Mouse (Mus musculus) CH12.LX (cell line): ENCODE data around the gene Lamp1. TPM values are rescaled to one million over a fixed set of nuclear protein-coding genes. Genes with fewer than 3 reads are reported as not detected.

Experiments used
- DNase-seq: peaks from one replicate; pipeline ENCODE4 v3.0.0-alpha.2; 2013; ENCODE audit errors: extremely low read depth
- H3K27ac ChIP-seq: 2 replicates; pipeline ENCODE4 v1.5.1; 2012; ENCODE audit warnings: low read depth, mild to moderate bottlenecking, control low read depth, moderate library complexity; ENCODE audit not compliant: insufficient read depth
- H3K27me3 ChIP-seq: replicated peaks from 2 replicates; pipeline ENCODE3; 2012; ENCODE audit warnings: inconsistent platforms
- H3K36me3 ChIP-seq, 2 experiments: replicated peaks in 1 of 2; 2 replicates each; pipeline versions ENCODE3 to v1.6.1; 2012; ENCODE audit warnings: inconsistent platforms in 1 of 2, low read length in 1 of 2, mild to moderate bottlenecking in 1 of 2, mixed read lengths in 1 of 2, moderate library complexity in 1 of 2; ENCODE audit not compliant: control insufficient read depth in 1 of 2, insufficient read depth in 1 of 2
- H3K4me1 ChIP-seq, 2 experiments: 2 replicates each; pipeline ENCODE4 v1.6.1; 2012; ENCODE audit warnings: inconsistent platforms in 1 of 2, moderate library complexity in 1 of 2; ENCODE audit not compliant: insufficient read depth in 2 of 2, control insufficient read depth in 1 of 2
- H3K4me2 ChIP-seq: 2 replicates; pipeline ENCODE4 v1.6.1; 2012; ENCODE audit warnings: low read depth, mild to moderate bottlenecking, control low read depth; ENCODE audit not compliant: poor library complexity, insufficient read depth, severe bottlenecking
- H3K4me3 ChIP-seq, 3 experiments: fragments of 150-350 bp in 1 of 3; sonication (generic) in 1 of 3; replicated peaks in 1 of 3; 2 replicates each; pipeline versions ENCODE3 to v1.5.1; 2011 to 2012; ENCODE audit warnings: low read depth in 2 of 3, low read length in 2 of 3, mild to moderate bottlenecking in 2 of 3, moderate library complexity in 2 of 3, control low read depth in 1 of 3, improper control_type of control experiment in 1 of 3, inconsistent platforms in 1 of 3, mixed read lengths in 1 of 3; ENCODE audit not compliant: poor library complexity in 1 of 3
- H3K79me2 ChIP-seq: replicated peaks from 2 replicates; pipeline ENCODE4 v1.6.1; 2012; ENCODE audit warnings: mild to moderate bottlenecking, moderate library complexity; ENCODE audit not compliant: control insufficient read depth, poor library complexity, insufficient read depth, severe bottlenecking; ENCODE audit errors: extremely low read depth
- H3K9ac ChIP-seq: 2 replicates; pipeline ENCODE4 v1.6.1; 2012; ENCODE audit warnings: low read depth, mild to moderate bottlenecking, control low read depth, moderate library complexity; ENCODE audit not compliant: insufficient read depth
- H3K9me3 ChIP-seq: replicated peaks from 2 replicates; pipeline ENCODE3; 2012; ENCODE audit warnings: low read length, inconsistent platforms, mixed read lengths
- BHLHE40 ChIP-seq: IDR thresholded peaks from 2 replicates; pipeline ENCODE4 v1.6.1; 2011; ENCODE audit warnings: mild to moderate bottlenecking, low read depth, low read length, improper control_type of control experiment
- CHD1 ChIP-seq: IDR thresholded peaks from 2 replicates; pipeline ENCODE4 v1.6.1; 2012; ENCODE audit warnings: low read depth, low read length, improper control_type of control experiment, inconsistent platforms
- CTCF ChIP-seq, 2 experiments: IDR thresholded peaks in 1 of 2; conservative IDR thresholded peaks in 1 of 2; 2 replicates each; pipeline ENCODE4 v1.5.1; 2011 to 2012; ENCODE audit warnings: low read depth in 2 of 2, low read length in 2 of 2, improper control_type of control experiment in 1 of 2, inconsistent platforms in 1 of 2, mild to moderate bottlenecking in 1 of 2, moderate library complexity in 1 of 2
- E2F4 ChIP-seq: IDR thresholded peaks from 2 replicates; pipeline ENCODE4 v1.6.1; 2011; ENCODE audit warnings: low read depth, low read length, improper control_type of control experiment; ENCODE audit not compliant: insufficient replicate concordance
- EP300 ChIP-seq: IDR thresholded peaks from 2 replicates; pipeline ENCODE4 v1.6.1; 2011; ENCODE audit warnings: low read length, improper control_type of control experiment
- GABPA ChIP-seq: IDR thresholded peaks from 2 replicates; pipeline ENCODE4 v1.6.1; 2012; ENCODE audit warnings: low read depth, low read length, improper control_type of control experiment, inconsistent platforms; ENCODE audit not compliant: insufficient replicate concordance
- HCFC1 ChIP-seq: IDR thresholded peaks from 2 replicates; pipeline ENCODE4 v1.6.1; 2012; ENCODE audit warnings: low read depth, mild to moderate bottlenecking, inconsistent platforms, low read length, improper control_type of control experiment
- IRF4 ChIP-seq: IDR thresholded peaks from 2 replicates; pipeline ENCODE4 v1.6.1; 2014; ENCODE audit warnings: low read depth, mild to moderate bottlenecking, inconsistent platforms, low read length, improper control_type of control experiment
- JUN ChIP-seq: IDR thresholded peaks from 2 replicates; pipeline ENCODE4 v1.6.1; 2011; ENCODE audit warnings: low read depth, mild to moderate bottlenecking, low read length, improper control_type of control experiment, moderate library complexity; ENCODE audit not compliant: insufficient read depth
- KAT2A ChIP-seq: IDR thresholded peaks from 2 replicates; pipeline ENCODE4 v1.6.1; 2012; ENCODE audit warnings: low read length, improper control_type of control experiment, inconsistent platforms; ENCODE audit not compliant: insufficient replicate concordance
- MAFK ChIP-seq: IDR thresholded peaks from 2 replicates; pipeline ENCODE4 v1.6.1; 2011; ENCODE audit warnings: low read length, improper control_type of control experiment; ENCODE audit not compliant: insufficient replicate concordance
- MAZ ChIP-seq: IDR thresholded peaks from 2 replicates; pipeline ENCODE4 v1.6.1; 2012; ENCODE audit warnings: low read depth, mild to moderate bottlenecking, inconsistent platforms, low read length, improper control_type of control experiment, moderate library complexity
- MEF2A ChIP-seq: IDR thresholded peaks from 2 replicates; pipeline ENCODE4 v1.6.1; 2014; ENCODE audit warnings: low read depth, mild to moderate bottlenecking, inconsistent platforms, low read length, improper control_type of control experiment, borderline replicate concordance
- MYC ChIP-seq: IDR thresholded peaks from 2 replicates; pipeline ENCODE4 v1.6.1; 2011; ENCODE audit warnings: low read depth, mild to moderate bottlenecking, improper control_type of control experiment, low read length
- NELFE ChIP-seq: IDR thresholded peaks from 2 replicates; pipeline ENCODE4 v1.6.1; 2011; ENCODE audit warnings: low read depth, low read length, improper control_type of control experiment
- NRF1 ChIP-seq: IDR thresholded peaks from 2 replicates; pipeline ENCODE4 v1.6.1; 2014; ENCODE audit warnings: low read depth, mild to moderate bottlenecking, inconsistent platforms, low read length, improper control_type of control experiment, moderate library complexity
- POLR2AphosphoS2 ChIP-seq: IDR thresholded peaks from 2 replicates; pipeline ENCODE4 v1.6.1; 2011; ENCODE audit warnings: low read depth, low read length, improper control_type of control experiment
- RAD21 ChIP-seq: IDR thresholded peaks from 2 replicates; pipeline ENCODE4 v1.6.1; 2011; ENCODE audit warnings: low read depth, mild to moderate bottlenecking, low read length, improper control_type of control experiment, moderate library complexity
- SMC3 ChIP-seq: IDR thresholded peaks from 2 replicates; pipeline ENCODE4 v1.6.1; 2011; ENCODE audit warnings: low read depth, low read length, improper control_type of control experiment
- TBP ChIP-seq: conservative IDR thresholded peaks from 2 replicates; pipeline ENCODE4 v1.6.1; 2011; ENCODE audit warnings: low read depth, low read length, improper control_type of control experiment
- TCF12 ChIP-seq: IDR thresholded peaks from 2 replicates; pipeline ENCODE4 v1.6.1; 2014; ENCODE audit warnings: low read depth, mild to moderate bottlenecking, inconsistent platforms, low read length, improper control_type of control experiment
- UBTF ChIP-seq: IDR thresholded peaks from 2 replicates; pipeline ENCODE4 v1.6.1; 2012; ENCODE audit warnings: low read depth, mild to moderate bottlenecking, inconsistent platforms, low read length, improper control_type of control experiment, moderate library complexity
- USF1 ChIP-seq: IDR thresholded peaks from 2 replicates; pipeline ENCODE4 v1.6.1; 2014; ENCODE audit warnings: low read depth, mild to moderate bottlenecking, inconsistent platforms, low read length, improper control_type of control experiment
- USF2 ChIP-seq: conservative IDR thresholded peaks from 2 replicates; pipeline ENCODE4 v1.6.1; 2011; ENCODE audit warnings: low read depth, low read length, improper control_type of control experiment
- ZC3H11A ChIP-seq: IDR thresholded peaks from 2 replicates; pipeline ENCODE4 v1.6.1; 2012; ENCODE audit warnings: low read depth, mild to moderate bottlenecking, inconsistent platforms, low read length, improper control_type of control experiment
- ZKSCAN1 ChIP-seq: IDR thresholded peaks from 2 replicates; pipeline ENCODE4 v1.6.1; 2012; ENCODE audit warnings: low read depth, inconsistent platforms, low read length, improper control_type of control experiment, borderline replicate concordance
- ZMIZ1 ChIP-seq: IDR thresholded peaks from 2 replicates; pipeline ENCODE4 v1.6.1; 2012; ENCODE audit warnings: low read depth, mild to moderate bottlenecking, inconsistent platforms, low read length, improper control_type of control experiment
- dilution Hi-C: fragments of 300-500 bp; cut with MboI; formaldehyde crosslinking; loops from 2 replicates; pipeline ENCODE4 v1.14.3; 2020; ENCODE audit warnings: low sequenced_read_pairs; ENCODE audit not compliant: extremely low pct_unique_long_range_greater_than_20kb, extremely low pct_ligation_motif_present
- in situ Hi-C: fragments of 300-500 bp; cut with MboI; formaldehyde crosslinking; loops from 3 replicates; pipeline ENCODE4 v1.14.3; 2019; ENCODE audit warnings: low sequenced_read_pairs, low pct_ligation_motif_present, low pct_unique_long_range_greater_than_20kb, mixed read lengths
- polyA plus RNA-seq: library from polyadenylated mRNA; unstranded; fragments of >175 nt; gene quantifications from 2 replicates; pipeline ENCODE4 v1.2.1, GENCODE M21; 2012; ENCODE audit warnings: low read depth; ENCODE audit not compliant: insufficient read length
- total RNA-seq, 2 experiments: library from RNA; depleted of rRNA; stranded (reverse); fragments of 300-350 nt in 1 of 2; fragments of >200 nt in 1 of 2; gene quantifications; 2 replicates each; pipeline ENCODE4 v1.2.3; 2012 to 2014

The Lamp1 gene
- total and polyA plus RNA-seq, 3 experiments = 56.7 to 69.4 (median 64.3) TPM

DNA sequence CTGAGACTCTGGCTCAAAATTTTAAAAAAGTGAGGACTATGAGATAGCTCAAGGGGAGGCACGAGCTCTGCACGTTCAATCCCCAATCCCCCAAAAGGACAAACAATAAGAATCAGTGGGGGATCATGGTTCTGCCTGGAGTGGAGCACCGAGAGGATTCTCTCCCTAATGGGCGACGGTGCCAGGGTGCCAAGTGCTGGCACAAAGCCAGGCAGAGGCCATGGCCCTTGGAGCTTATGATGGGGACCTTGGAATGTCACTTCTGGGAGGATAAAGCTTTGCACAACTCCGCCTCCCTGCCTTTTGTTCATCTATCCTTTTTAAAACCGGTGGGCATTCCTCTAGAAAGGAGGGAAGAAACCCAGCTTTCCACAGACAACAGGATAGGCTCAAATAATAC is 28.7 kb downstream of the Lamp1 start:
- TF ChIP-seq EP300 (no peak), TCF12 (no peak), CTCF (conservative IDR thresholded peaks at IDR 0.05 in 1 of 2, IDR thresholded peaks at IDR 0.05 in 1 of 2; ENCODE audit: low read depth in 2 of 2, low read length in 2 of 2) (no peak), ZKSCAN1 (no peak), POLR2AphosphoS2 (no peak), CHD1 (no peak), RAD21 (no peak)
- dilution Hi-C loops = no loop called here
- H3K4me3 ChIP-seq = no peak overlapping the region
- H3K9me3 ChIP-seq = no peaks in the 10 kb centered on the region
- no peaks in the 10 kb centered on the region for H3K4me1 ChIP-seq
- no peaks in the 10 kb centered on the region for H3K36me3 ChIP-seq
- no peak overlapping the region for H3K4me2 ChIP-seq
- H3K27me3 ChIP-seq = peaks cover 92% of the 10 kb centered on the region
- in situ Hi-C loops = no loop called here
- no peaks in the 10 kb centered on the region for H3K79me2 ChIP-seq
- no peak overlapping the region for H3K9ac ChIP-seq
- no peak overlapping the region for H3K27ac ChIP-seq
- DNase-seq = no peak

DNA sequence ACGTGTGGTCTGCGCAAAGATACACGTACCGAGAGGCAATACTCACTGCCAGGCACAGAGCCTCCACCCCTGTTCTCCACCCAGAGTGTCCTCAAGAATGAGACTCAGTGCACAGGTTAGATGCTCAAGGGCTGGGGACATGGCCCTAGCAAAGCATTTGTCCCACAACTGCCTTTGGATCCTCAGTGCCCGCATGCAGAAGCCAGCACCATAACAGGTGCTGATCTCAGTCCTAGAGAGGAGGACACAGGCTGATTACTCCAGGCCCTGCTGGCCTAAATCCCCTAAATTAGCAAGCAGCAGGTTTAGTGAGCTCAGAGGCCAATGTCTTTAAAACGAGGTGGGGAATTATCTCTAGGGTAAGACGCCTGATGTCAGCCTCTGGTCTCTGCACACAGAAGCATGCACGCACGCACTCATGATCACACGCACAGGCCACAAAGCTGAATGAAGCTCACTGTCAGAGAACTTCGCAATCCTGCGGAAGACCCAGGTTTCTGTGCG is 29.1 kb downstream of the Lamp1 start:
- no peak for DNase-seq
- Histone ChIP-seq H3K27me3 (peaks cover 93% of the 10 kb centered on the region), H3K27ac (no peak overlapping the region), H3K36me3 (no peaks in the 10 kb centered on the region), H3K4me3 (no peak overlapping the region), H3K9me3 (no peaks in the 10 kb centered on the region), H3K4me1 (no peaks in the 10 kb centered on the region), H3K9ac (no peak overlapping the region), H3K79me2 (no peaks in the 10 kb centered on the region), H3K4me2 (no peak overlapping the region)
- dilution Hi-C loops (no loop called here), in situ Hi-C loops (no loop called here)
- no peak for TF ChIP-seq NELFE
- no peak for TF ChIP-seq RAD21
- no peak for TF ChIP-seq ZMIZ1
- no peak for TF ChIP-seq UBTF
- TF ChIP-seq USF1 = no peak
- TF ChIP-seq EP300 = no peak
- no peak for TF ChIP-seq TBP

DNA sequence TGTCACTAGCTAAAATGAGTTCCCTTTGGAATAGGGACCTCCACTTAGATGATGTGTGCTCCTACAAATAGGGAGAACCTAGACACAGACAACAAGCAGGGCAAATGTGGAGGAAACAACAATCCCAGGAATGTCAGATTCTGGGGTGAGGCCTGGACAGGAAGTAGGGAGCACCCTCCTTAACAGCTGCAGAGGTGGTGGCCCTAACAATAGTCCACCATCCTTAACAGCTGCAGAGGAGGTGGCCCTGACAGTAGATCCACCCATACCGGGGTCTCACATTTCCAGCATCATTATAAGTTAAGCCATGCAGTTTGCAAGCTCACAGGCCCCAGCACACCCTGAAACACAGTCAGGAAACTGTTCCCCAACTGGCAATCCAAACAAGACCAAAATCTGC is 29.9 kb downstream of the Lamp1 start:
- H3K4me2 ChIP-seq = no peak overlapping the region

More for the DNA sequence above, 29.9 kb downstream of the Lamp1 start:
- H3K4me1 ChIP-seq = no peaks in the 10 kb centered on the region
- no peaks in the 10 kb centered on the region for H3K36me3 ChIP-seq
- no peak for TF ChIP-seq HCFC1
- TF ChIP-seq USF2 = no peak
- no peak for TF ChIP-seq MAZ
- no peak for TF ChIP-seq SMC3
- TF ChIP-seq MAFK = no peak
- no peak for TF ChIP-seq IRF4
- no peak for TF ChIP-seq MYC
- no peak for TF ChIP-seq MEF2A
- TF ChIP-seq POLR2AphosphoS2 = no peak
- TF ChIP-seq NRF1 = no peak
- no peak for TF ChIP-seq BHLHE40
- TF ChIP-seq EP300 = no peak
- TF ChIP-seq KAT2A = no peak
- TF ChIP-seq JUN = no peak
- no peak for TF ChIP-seq GABPA
- TF ChIP-seq ZKSCAN1 = no peak
- TF ChIP-seq ZC3H11A = no peak
- no peak for TF ChIP-seq E2F4
- H3K27ac ChIP-seq = no peak overlapping the region
- no peak overlapping the region for H3K9ac ChIP-seq
- no peaks in the 10 kb centered on the region for H3K79me2 ChIP-seq
- H3K27me3 ChIP-seq = peaks cover 92% of the 10 kb centered on the region
- DNase-seq = no peak
- dilution Hi-C loops = no loop called here
- in situ Hi-C loops = no loop called here
- no peak overlapping the region for H3K4me3 ChIP-seq
- no peaks in the 10 kb centered on the region for H3K9me3 ChIP-seq
